Mouse (Mus musculus) hindbrain, embryonic 14.5 days (tissue): ENCODE results near the gene Gm5460. TPM values are rescaled to one million over a fixed set of nuclear protein-coding genes. Genes with fewer than 3 reads are reported as not detected.

ENCODE experiments used
- ATAC-seq: fragments of 200-750 bp; cut with Nextera tagmentation; 2 replicates; pipeline ENCODE4 v1.8.0; 2017; ENCODE audit warnings: moderate number of reproducible peaks, mild to moderate bottlenecking, moderate TSS enrichment, moderate library complexity; ENCODE audit not compliant: low FRiP score
- DNase-seq: peaks from one replicate; pipeline ENCODE4 v3.0.0-alpha.2; 2015; ENCODE audit warnings: low spot score
- H3K27ac ChIP-seq: fragments of 300-500 bp; sonication (generic); 2 replicates; pipeline ENCODE4 v1.5.1; 2014; ENCODE audit warnings: mild to moderate bottlenecking, moderate library complexity
- H3K27me3 ChIP-seq: fragments of 300-500 bp; sonication (generic); 2 replicates; pipeline ENCODE4 v1.6.1; 2014; ENCODE audit warnings: mild to moderate bottlenecking, low read length, mixed read lengths; ENCODE audit not compliant: control insufficient read depth, insufficient read depth
- H3K36me3 ChIP-seq: fragments of 300-500 bp; sonication (generic); replicated peaks from 2 replicates; pipeline ENCODE4 v1.6.1; 2014; ENCODE audit not compliant: control insufficient read depth, insufficient read depth
- H3K4me1 ChIP-seq: fragments of 300-500 bp; sonication (generic); replicated peaks from 2 replicates; pipeline ENCODE4 v1.6.1; 2014; ENCODE audit warnings: antibody characterized with exemption, low read length, mixed read lengths; ENCODE audit not compliant: control insufficient read depth, insufficient read depth
- H3K4me2 ChIP-seq: fragments of 300-500 bp; sonication (generic); replicated peaks from 2 replicates; pipeline ENCODE4 v1.6.1; 2014; ENCODE audit warnings: mild to moderate bottlenecking, moderate library complexity
- H3K4me3 ChIP-seq: fragments of 300-500 bp; sonication (generic); replicated peaks from 2 replicates; pipeline ENCODE4 v1.5.1; 2014; ENCODE audit warnings: mild to moderate bottlenecking, low read length
- H3K9ac ChIP-seq: fragments of 300-500 bp; sonication (generic); 2 replicates; pipeline ENCODE4 v1.6.1; 2014
- H3K9me3 ChIP-seq: fragments of 300-500 bp; sonication (generic); 2 replicates; pipeline ENCODE4 v1.6.1; 2016; ENCODE audit warnings: low read length; ENCODE audit not compliant: control insufficient read depth
- WGBS: fragments of 180-500 bp; shearing (Covaris S2); extraction: QIAGEN DNeasy Blood & Tissue Kit; methylation state at CpG from one replicate; pipeline ENCODE4 v1.1.7; 2014; 5-methylcytosine and 5-hydroxymethylcytosine counted together
- polyA plus RNA-seq: library from polyadenylated mRNA; unstranded; fragments of >200 nt; fragmentation: Nextera tagmentation; extraction: Ambion mirVana; gene quantifications from 2 replicates; pipeline ENCODE4 v1.2.1, GENCODE M21; 2014

The Gm5460 gene
- not detected in 2 replicates for polyA plus RNA-seq

DNA sequence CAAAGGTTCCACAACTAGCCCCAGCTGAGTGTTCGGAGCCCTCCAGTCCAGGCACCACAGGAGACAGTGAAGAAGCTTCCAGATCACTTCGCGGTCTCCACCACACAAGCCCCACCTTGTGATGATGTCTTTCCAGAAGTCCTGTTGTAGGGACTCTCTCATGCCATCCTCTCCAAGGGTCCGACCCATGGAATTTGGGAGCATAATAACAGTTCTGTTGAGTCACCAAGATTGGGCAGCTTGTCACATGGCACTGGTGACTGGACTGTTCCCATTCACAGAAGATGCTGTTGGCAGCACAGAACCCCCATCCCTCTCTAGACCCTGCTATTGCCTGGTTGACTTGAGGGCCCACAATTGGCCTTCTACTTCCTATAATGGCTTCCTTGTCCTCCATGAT lies at the start of gene Gm5460:
Gene Gm5460, plus strand, starts transcription at position 378 of the 400 bp plus-strand sequence.
- 93% methylated on average over 4 of the region's 4 CpGs for WGBS
- DNase-seq (no peak), ATAC-seq (no peak)
- Histone ChIP-seq H3K4me3 (no peak within 1 kb of the TSS), H3K27ac (no peak within 1 kb of the TSS), H3K36me3 (no peaks in the 10 kb centered on the region), H3K27me3 (no peaks in the 10 kb centered on the region), H3K9me3 (no peaks in the 10 kb centered on the region), H3K4me2 (no peak within 1 kb of the TSS), H3K9ac (no peak within 1 kb of the TSS), H3K4me1 (no peaks in the 10 kb centered on the region)

GRCm38 (mm10) chr14:33972679-33973078 lies 43.9 kb upstream of the Gm5460 start:
- peak; percentile 26 for DNase-seq
- Histone ChIP-seq H3K9ac (no peak overlapping the region), H3K4me3 (no peak overlapping the region), H3K27me3 (no peaks in the 10 kb centered on the region), H3K36me3 (no peaks in the 10 kb centered on the region), H3K4me2 (no peak overlapping the region), H3K9me3 (no peaks in the 10 kb centered on the region), H3K27ac (no peak overlapping the region), H3K4me1 (no peaks in the 10 kb centered on the region)
- no peak for ATAC-seq
- WGBS, result 54% methylated on average over 7 of the region's 7 CpGs

- DNase-seq, result no peak
- Histone ChIP-seq H3K4me3 (no peak overlapping the region), H3K27me3 (no peaks in the 10 kb centered on the region), H3K9ac (no peak overlapping the region), H3K36me3 (no peaks in the 10 kb centered on the region), H3K4me2 (no peak overlapping the region), H3K9me3 (no peaks in the 10 kb centered on the region), H3K4me1 (peaks cover 9% of the 10 kb centered on the region; the same call in 1 of the 2 replicates), H3K27ac (no peak overlapping the region)
- ATAC-seq, result no peak
- WGBS, result 43% methylated on average over 5 of the region's 5 CpGs
Measured at GRCm38 (mm10) chr14:33974752-33975151, 41.8 kb upstream of the Gm5460 start.

DNA sequence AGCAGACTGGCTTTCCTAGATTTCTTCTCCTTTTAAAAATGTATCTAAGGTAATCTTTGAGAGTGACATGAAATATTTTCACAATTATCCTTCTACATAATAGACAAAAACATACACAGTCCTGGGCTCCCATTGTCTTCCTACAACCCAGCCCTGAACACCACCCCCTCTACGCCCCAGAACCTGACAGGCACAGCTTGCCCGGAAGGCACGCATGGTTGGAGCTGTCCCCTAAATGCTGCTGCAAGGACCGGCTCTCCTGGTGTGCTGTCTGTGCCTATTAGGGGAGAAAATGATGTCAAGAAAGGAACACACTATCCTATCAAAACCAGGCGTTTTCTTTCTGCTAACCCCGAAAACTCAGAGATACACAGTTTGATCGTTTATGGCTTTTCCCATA lies 38.8 kb upstream of the Gm5460 start:
- Histone ChIP-seq H3K4me2 (peak overlapping the region; percentile 74), H3K27me3 (no peaks in the 10 kb centered on the region), H3K9me3 (no peaks in the 10 kb centered on the region), H3K4me3 (0 out of 2 replicates have a peak overlapping the region, but pooled peaks have one; percentile 35), H3K27ac (no peak overlapping the region), H3K36me3 (no peaks in the 10 kb centered on the region), H3K9ac (peak overlapping the region; percentile 35; the same call in 1 of the 2 replicates), H3K4me1 (peaks cover 9% of the 10 kb centered on the region; the same call in 1 of the 2 replicates)
- DNase-seq (no peak), ATAC-seq (no peak)
- 33% methylated on average over 7 of the region's 7 CpGs for WGBS

DNA sequence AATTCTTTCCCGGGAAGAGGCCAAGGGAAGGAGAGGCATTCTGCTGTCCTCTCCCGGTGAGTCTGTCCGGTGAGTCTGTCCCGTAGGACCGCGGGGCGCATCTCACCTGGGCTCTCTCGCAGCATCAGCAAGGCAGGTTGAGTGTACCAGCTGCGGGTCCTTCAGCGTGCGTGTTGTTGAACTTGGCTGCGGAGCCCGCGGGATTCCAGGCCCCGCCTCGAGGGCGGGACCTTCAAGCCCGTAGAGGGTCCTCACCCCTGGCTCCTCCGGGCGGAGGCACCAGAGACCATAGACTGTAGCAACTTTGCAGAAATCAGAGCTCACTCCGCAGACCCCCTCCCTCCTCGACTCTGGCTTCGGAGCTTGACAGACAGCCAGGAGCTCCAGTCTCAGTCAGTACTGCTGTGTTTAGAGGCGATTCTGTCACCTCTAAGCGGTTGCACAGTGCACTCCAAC lies 37.9 kb upstream of the Gm5460 start, which contains the start of gene Zfp488:
Gene Zfp488, minus strand, starts transcription at position 161 of the 456 bp plus-strand sequence.
- Histone ChIP-seq H3K9ac (peak within 1 kb of the TSS; percentile 35), H3K9me3 (no peaks in the 10 kb centered on the region), H3K4me1 (peaks cover 9% of the 10 kb centered on the region; the same call in 1 of the 2 replicates), H3K36me3 (no peaks in the 10 kb centered on the region), H3K27ac (no peak within 1 kb of the TSS), H3K4me3 (peak within 1 kb of the TSS; percentile 35), H3K4me2 (peak within 1 kb of the TSS; percentile 74), H3K27me3 (no peaks in the 10 kb centered on the region)
- peak; percentile 66; the same call in 1 of the 2 replicates for ATAC-seq
- 3% methylated on average over 25 of the region's 25 CpGs for WGBS
- DNase-seq, result peak; percentile 33

DNA sequence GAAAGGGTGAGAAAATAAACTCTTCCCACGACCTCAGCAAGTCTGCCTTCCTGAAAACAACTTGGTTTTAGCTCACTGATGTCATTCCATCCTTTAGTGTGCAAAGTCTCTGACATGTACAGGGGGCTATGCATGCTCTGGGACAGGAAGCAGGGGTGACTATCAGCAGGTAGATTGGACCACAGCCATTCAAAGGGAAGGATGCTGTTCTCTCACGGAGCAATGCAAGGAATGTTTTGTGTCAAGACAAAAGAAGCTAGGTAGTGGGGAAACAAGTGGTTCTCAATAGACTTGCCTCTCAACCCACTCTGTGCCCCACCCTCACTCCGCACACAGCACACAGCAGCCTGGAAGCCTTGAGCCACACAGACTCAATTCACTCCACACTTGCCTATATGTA lies 27.4 kb upstream of the Gm5460 start:
- WGBS, result 59% methylated on average over 3 of the region's 3 CpGs
- H3K4me2 ChIP-seq, result no peak overlapping the region
- no peaks in the 10 kb centered on the region for H3K9me3 ChIP-seq
- H3K4me1 ChIP-seq, result no peaks in the 10 kb centered on the region
- H3K4me3 ChIP-seq, result no peak overlapping the region
- H3K27me3 ChIP-seq, result no peaks in the 10 kb centered on the region
- no peak overlapping the region for H3K9ac ChIP-seq
- ATAC-seq (no peak), DNase-seq (no peak)
- no peak overlapping the region for H3K27ac ChIP-seq
- no peaks in the 10 kb centered on the region for H3K36me3 ChIP-seq

DNA sequence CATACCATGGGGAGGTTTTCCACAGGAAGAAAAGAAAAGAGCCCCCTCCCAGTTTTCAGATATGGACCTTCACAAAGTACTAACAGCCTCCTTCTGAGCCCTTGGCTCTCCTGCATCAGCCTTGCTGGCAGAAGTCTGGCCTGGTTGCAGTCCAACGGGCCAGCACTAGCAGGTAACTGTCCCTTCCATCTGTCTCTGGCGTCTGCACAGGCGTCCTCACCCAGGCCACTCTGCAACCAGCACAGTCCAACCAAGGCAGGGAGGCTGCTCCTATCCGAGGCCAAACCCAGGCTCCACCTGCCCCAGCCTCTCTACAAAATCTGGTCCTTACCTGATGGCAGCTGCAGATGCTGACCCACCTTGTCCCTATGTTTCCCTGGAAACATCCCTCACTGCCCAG lies 24.6 kb upstream of the Gm5460 start:
- Histone ChIP-seq H3K27ac (no peak overlapping the region), H3K27me3 (no peaks in the 10 kb centered on the region), H3K4me2 (no peak overlapping the region), H3K9me3 (no peaks in the 10 kb centered on the region), H3K9ac (no peak overlapping the region), H3K36me3 (no peaks in the 10 kb centered on the region), H3K4me1 (no peaks in the 10 kb centered on the region), H3K4me3 (no peak overlapping the region)
- DNase-seq (no peak), ATAC-seq (no peak)
- WGBS, result 78% methylated on average over 4 of the region's 4 CpGs

DNA sequence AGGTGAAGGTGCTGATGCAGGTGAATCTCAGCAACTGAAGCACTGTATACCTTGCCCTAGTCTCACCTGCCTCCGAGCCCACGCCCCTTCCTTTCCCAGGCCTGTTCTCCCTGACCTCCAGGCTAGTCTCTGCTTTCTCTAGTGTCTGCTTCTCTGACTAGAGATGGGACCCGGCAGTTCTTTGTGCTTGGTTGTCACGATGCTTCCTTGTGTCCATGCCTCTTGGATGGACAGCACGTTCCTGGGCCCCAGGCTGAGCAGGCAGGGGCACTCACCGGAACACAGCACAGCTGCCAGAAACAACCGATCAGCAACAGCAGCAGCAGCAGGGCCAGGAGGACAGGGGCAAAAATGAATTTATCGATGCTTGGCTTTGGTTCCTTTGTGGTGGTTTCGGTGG lies 23.5 kb upstream of the Gm5460 start:
- ATAC-seq (no peak), DNase-seq (no peak)
- 90% methylated on average over 9 of the region's 9 CpGs for WGBS
- no peaks in the 10 kb centered on the region for H3K9me3 ChIP-seq
- H3K27ac ChIP-seq, result no peak overlapping the region
- no peaks in the 10 kb centered on the region for H3K4me1 ChIP-seq
- no peaks in the 10 kb centered on the region for H3K27me3 ChIP-seq
- no peaks in the 10 kb centered on the region for H3K36me3 ChIP-seq
- no peak overlapping the region for H3K9ac ChIP-seq
- H3K4me2 ChIP-seq, result no peak overlapping the region
- H3K4me3 ChIP-seq, result no peak overlapping the region

DNA sequence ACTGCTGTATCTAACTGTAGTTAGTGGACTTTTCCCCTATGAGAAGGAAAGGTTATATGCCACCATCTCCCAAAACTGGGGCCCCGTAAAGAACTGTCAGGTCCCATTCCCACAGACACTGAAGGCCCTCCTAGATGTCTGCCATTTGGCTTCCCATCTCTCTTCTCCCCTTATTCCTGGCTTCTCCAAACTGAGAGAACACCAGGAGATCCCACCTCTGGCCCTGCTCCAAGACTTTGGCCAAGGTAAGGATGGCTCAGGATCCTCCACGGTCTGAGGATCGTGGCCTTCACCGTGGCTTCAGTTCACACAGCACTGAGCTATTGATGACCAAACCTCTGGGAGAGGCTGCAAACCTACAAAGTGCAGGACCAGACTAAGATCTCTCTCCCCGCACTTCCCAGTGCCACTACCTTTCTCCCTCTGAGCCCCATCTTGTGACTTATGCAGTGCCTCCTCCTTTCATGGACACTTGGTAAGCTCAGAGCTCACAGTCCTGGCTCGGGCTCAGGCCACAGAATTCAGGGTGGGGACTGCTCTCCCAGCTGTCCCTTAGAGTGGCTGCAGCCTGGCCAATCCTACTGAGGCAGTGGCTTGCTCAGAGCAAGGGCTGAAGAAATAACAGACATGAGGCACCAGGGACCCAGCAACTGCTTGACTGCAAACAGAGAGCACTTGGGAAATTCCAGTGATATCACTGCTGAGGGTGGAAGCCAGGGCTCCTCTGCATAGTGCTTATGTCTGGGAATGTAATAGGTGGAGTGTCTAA lies 22.9 kb upstream of the Gm5460 start:
- WGBS, result 93% methylated on average over 6 of the region's 6 CpGs
- ATAC-seq, result no peak
- no peak overlapping the region for H3K9ac ChIP-seq

More for the DNA sequence above, 22.9 kb upstream of the Gm5460 start:
- DNase-seq, result no peak
- H3K27ac ChIP-seq, result no peak overlapping the region
- H3K4me2 ChIP-seq, result no peak overlapping the region
- no peak overlapping the region for H3K4me3 ChIP-seq
- no peaks in the 10 kb centered on the region for H3K36me3 ChIP-seq
- no peaks in the 10 kb centered on the region for H3K9me3 ChIP-seq
- no peaks in the 10 kb centered on the region for H3K27me3 ChIP-seq
- no peaks in the 10 kb centered on the region for H3K4me1 ChIP-seq
